In genomic region chr16:93939961-93940360, GRCm38 (mm10) we compare ENCODE assay signal across 29 mouse cellular contexts. TPM values are rescaled to one million over a fixed set of nuclear protein-coding genes. Genes with fewer than 3 reads are reported as not detected.
A peak's percentile ranks its signal among the peaks of the same experiment; 100 is the strongest.
DNase-seq lines count a peak whose midpoint lies in the region; ATAC-seq and TF ChIP-seq lines count a peak whose summit lies in the region.
"Had no signal": no experiment of that assay in that cellular context is flagged by ENCODE, and none has a peak within 500 bp of the region (broad histone marks: within the 10 kb centered on the region; RNA-seq: fewer than 3 reads in every experiment).

No protein-coding gene starts in this region.

- H3K4me3 ChIP-seq in embryonic facial prominence, embryonic 10.5 days = no peak overlapping the region
- H3K4me3 ChIP-seq in limb, embryonic 11.5 days (ENCODE audit: low read depth, low read length) = no peak overlapping the region
- no peak overlapping the region for H3K4me3 ChIP-seq in left cerebral cortex, adult 2 months
- H3K4me3 ChIP-seq: embryonic facial prominence, embryonic 13.5 days; embryonic facial prominence, embryonic 15.5 days; erythroblast, embryonic 14.5 days; forebrain, embryonic 10.5 days; forebrain, embryonic 12.5 days had no signal

- no peak for TF ChIP-seq CTCF in left cerebral cortex, adult 2 months (IDR thresholded peaks at IDR 0.05)

- no peak for ATAC-seq in limb, embryonic 11.5 days (ENCODE audit: insufficient number of reproducible peaks, low FRiP score, low TSS enrichment, low read depth)
- ATAC-seq: activated CD4-positive, CD25-positive, alpha-beta regulatory T cell, adult 4 months; CD4-positive, CD25-positive, alpha-beta regulatory T cell, adult 4 months; forebrain, embryonic 14.5 days; forebrain, embryonic 16.5 days; Patski had no signal

- 42% methylated on average over 4 of the region's 4 CpGs for WGBS in embryonic facial prominence, embryonic 10.5 days
- WGBS in limb, embryonic 11.5 days = 7% methylated on average over 4 of the region's 4 CpGs

- H3K4me2 ChIP-seq in limb, embryonic 11.5 days (ENCODE audit: low read depth, severe bottlenecking) = no peak overlapping the region
- H3K4me2 ChIP-seq: embryonic facial prominence, embryonic 13.5 days; embryonic facial prominence, embryonic 15.5 days; forebrain, embryonic 12.5 days had no signal

- no peak overlapping the region for H3K27ac ChIP-seq in embryonic facial prominence, embryonic 10.5 days (replicated peaks)
- H3K27ac ChIP-seq in limb, embryonic 11.5 days (replicated peaks; ENCODE audit: low read depth, low read length) = peak overlapping the region; percentile 54; the same call in 1 of the 2 replicates
- H3K27ac ChIP-seq in left cerebral cortex, adult 2 months = no peak overlapping the region
- H3K27ac ChIP-seq: embryonic facial prominence, embryonic 13.5 days; embryonic facial prominence, embryonic 15.5 days; forebrain, embryonic 10.5 days; forebrain, embryonic 12.5 days had no signal

- H3K36me3 ChIP-seq in embryonic facial prominence, embryonic 10.5 days (replicated peaks) = no peaks in the 10 kb centered on the region
- H3K36me3 ChIP-seq in limb, embryonic 11.5 days (ENCODE audit: control insufficient read depth, insufficient read depth, low read length) = no peaks in the 10 kb centered on the region
- H3K36me3 ChIP-seq: embryonic facial prominence, embryonic 13.5 days; embryonic facial prominence, embryonic 15.5 days; forebrain, embryonic 10.5 days; forebrain, embryonic 12.5 days; G1E had no signal

- no peaks in the 10 kb centered on the region for H3K9me3 ChIP-seq in embryonic facial prominence, embryonic 10.5 days
- no peaks in the 10 kb centered on the region for H3K9me3 ChIP-seq in limb, embryonic 11.5 days (ENCODE audit: control insufficient read depth, low read length)
- H3K9me3 ChIP-seq: embryonic facial prominence, embryonic 13.5 days; embryonic facial prominence, embryonic 15.5 days; forebrain, embryonic 10.5 days; forebrain, embryonic 12.5 days; G1E had no signal

- DNase-seq in embryo, embryonic 10.5 days (ENCODE audit: low spot score) = peak; percentile 34
- no peak for DNase-seq in embryo, embryonic 10 days (ENCODE audit: low spot score)
- DNase-seq in embryonic facial prominence, embryonic 10.5 days (ENCODE audit: low spot score) = peak; percentile 59
- DNase-seq in forelimb bud, embryonic 11.5 days (ENCODE audit: low read depth, low spot score) = peak; percentile 70
- peak; percentile 75 for DNase-seq in limb, embryonic 11.5 days (ENCODE audit: low spot score)
- DNase-seq in left cerebral cortex, adult 2 months (ENCODE audit: extremely low spot score in 1 of 2, low spot score in 2 of 2) = no peak
- no peak for DNase-seq in layer of hippocampus, adult 9-11 months
- no peak for DNase-seq in liver
- DNase-seq: adrenal gland, adult 8-10 months; adrenal gland, postnatal 14 days; adrenal gland, postnatal 36 days; B cell, adult 2 months; cerebellum, adult 11-12 months; cerebellum, adult 2 months; cerebellum, adult 9-10 months; cerebellum, postnatal 14 days; cerebellum, postnatal 36 days had no signal

- H3K27me3 ChIP-seq in embryonic facial prominence, embryonic 10.5 days (replicated peaks; ENCODE audit: low read depth, poor library complexity, severe bottlenecking) = peaks cover 55% of the 10 kb centered on the region
- peaks cover 3% of the 10 kb centered on the region; the same call in 1 of the 2 replicates for H3K27me3 ChIP-seq in limb, embryonic 11.5 days (ENCODE audit: control insufficient read depth, insufficient read depth, low read length)
- H3K27me3 ChIP-seq: CH12.LX had no signal

- no peak overlapping the region; the same call in 1 of the 2 replicates for H3K9ac ChIP-seq in limb, embryonic 11.5 days (ENCODE audit: low read length)
- H3K9ac ChIP-seq: embryonic facial prominence, embryonic 13.5 days; embryonic facial prominence, embryonic 15.5 days; forebrain, embryonic 12.5 days had no signal

- intact Hi-C loops in left cerebral cortex, adult 2 months (cut with DNase I) = loop anchor here (5.0 kb wide), 1 partner anchor 77 kb away; no protein-coding TSS in a partner anchor

- peaks cover 49% of the 10 kb centered on the region for H3K4me1 ChIP-seq in embryonic facial prominence, embryonic 10.5 days
- peaks cover 27% of the 10 kb centered on the region for H3K4me1 ChIP-seq in limb, embryonic 11.5 days (ENCODE audit: control insufficient read depth, insufficient read depth, low read length)

RNA-seq across cellular contexts. Expression of gene Chaf1b, which starts 56.3 kb away (rescaled TPM):
- polyA plus RNA-seq in embryonic facial prominence, embryonic 10.5 days (2016; fragmentation: Nextera tagmentation; extraction: Ambion mirVana) = 138 and 142 TPM in 2 replicates
- 120 and 121 TPM in 2 replicates for polyA plus RNA-seq in limb, embryonic 11.5 days (2014; fragmentation: Nextera tagmentation; extraction: Ambion mirVana)
- 1 to 10 TPM in 1 of 2 experiments, under 1 TPM in 1; 0.79 to 1.0 TPM for total RNA-seq in left cerebral cortex, adult 2 months (2021)

Comparison
In these comparisons a context has a peak if more than half of its experiments do, and no peak if none do; other contexts are left out.
1. DNase-seq: peak in embryo, embryonic 10.5 days (single experiment), embryonic facial prominence, embryonic 10.5 days (single experiment), forelimb bud, embryonic 11.5 days (single experiment) and limb, embryonic 11.5 days (single experiment); none in embryo, embryonic 10 days (single experiment), left cerebral cortex, adult 2 months (0 of 2), layer of hippocampus, adult 9-11 months (single experiment) and liver (single experiment).